Comparison of ENCODE assay signal across 14 mouse cellular contexts in genomic region chr11:101882500-101883290, GRCm38 (mm10). TPM values are rescaled to one million over a fixed set of nuclear protein-coding genes. Genes with fewer than 3 reads are reported as not detected.
A peak's percentile ranks its signal among the peaks of the same experiment; 100 is the strongest.
DNase-seq lines count a peak whose midpoint lies in the region; ATAC-seq lines count a peak whose summit lies in the region.
"Had no signal": no experiment of that assay in that cellular context is flagged by ENCODE, and none has a peak within 500 bp of the region (broad histone marks: within the 10 kb centered on the region; RNA-seq: fewer than 3 reads in every experiment).

No protein-coding gene starts in this region.

- WGBS in heart, embryonic 13.5 days: 74% methylated on average over 11 of the region's 11 CpGs
- 72% methylated on average over 11 of the region's 11 CpGs for WGBS in kidney, embryonic 16.5 days
- 77% methylated on average over 11 of the region's 11 CpGs for WGBS in stomach, embryonic 14.5 days

- no peaks in the 10 kb centered on the region for H3K27me3 ChIP-seq in heart, embryonic 13.5 days (replicated peaks)
- H3K27me3 ChIP-seq in kidney, embryonic 16.5 days (ENCODE audit: insufficient read depth, low read length): peaks cover 6% of the 10 kb centered on the region; the same call in 1 of the 2 replicates
- no peaks in the 10 kb centered on the region for H3K27me3 ChIP-seq in stomach, embryonic 14.5 days (ENCODE audit: control insufficient read depth, insufficient read depth, low read length)
- H3K27me3 ChIP-seq: Patski had no signal

- intact Hi-C loops in heart, postnatal 10 days (cut with DNase I): loop anchor here (5.0 kb wide), 1 partner anchor 50 kb away; no protein-coding TSS in a partner anchor

- H3K9me3 ChIP-seq in heart, embryonic 13.5 days: no peaks in the 10 kb centered on the region
- no peaks in the 10 kb centered on the region for H3K9me3 ChIP-seq in kidney, embryonic 16.5 days (ENCODE audit: low read length)
- H3K9me3 ChIP-seq in stomach, embryonic 14.5 days (ENCODE audit: control insufficient read depth, low read depth, low read length): no peaks in the 10 kb centered on the region
- H3K9me3 ChIP-seq: hindbrain, embryonic 13.5 days had no signal

- H3K36me3 ChIP-seq in heart, embryonic 13.5 days: peaks cover 5% of the 10 kb centered on the region; the same call in 1 of the 2 replicates
- H3K36me3 ChIP-seq in kidney, embryonic 16.5 days (ENCODE audit: insufficient read depth, low read length): no peaks in the 10 kb centered on the region
- H3K36me3 ChIP-seq in stomach, embryonic 14.5 days (ENCODE audit: control insufficient read depth, insufficient read depth, low read length): no peaks in the 10 kb centered on the region
- H3K36me3 ChIP-seq: hindbrain, embryonic 13.5 days had no signal

- H3K4me2 ChIP-seq in heart, embryonic 13.5 days: 0 out of 2 replicates have a peak overlapping the region, but pooled peaks have one; percentile 69
- H3K4me2 ChIP-seq in kidney, embryonic 16.5 days (replicated peaks; ENCODE audit: low read depth, low read length): no peak overlapping the region
- H3K4me2 ChIP-seq in stomach, embryonic 14.5 days (replicated peaks; ENCODE audit: low read depth, low read length): no peak overlapping the region

- no peak overlapping the region for H3K9ac ChIP-seq in heart, embryonic 13.5 days
- no peak overlapping the region for H3K9ac ChIP-seq in kidney, embryonic 16.5 days (replicated peaks; ENCODE audit: low read length)
- no peak overlapping the region for H3K9ac ChIP-seq in stomach, embryonic 14.5 days (replicated peaks; ENCODE audit: low read depth, low read length)

- peaks cover 85% of the 10 kb centered on the region for H3K4me1 ChIP-seq in heart, embryonic 13.5 days
- H3K4me1 ChIP-seq in kidney, embryonic 16.5 days (ENCODE audit: insufficient read depth, low read length): peaks cover 70% of the 10 kb centered on the region
- peaks cover 22% of the 10 kb centered on the region for H3K4me1 ChIP-seq in brown adipose tissue, adult 24 weeks (ENCODE audit: control insufficient read depth, insufficient read depth, insufficient read length, low read length)
- peaks cover 52% of the 10 kb centered on the region for H3K4me1 ChIP-seq in stomach, embryonic 14.5 days (ENCODE audit: control insufficient read depth, insufficient read depth, low read length)

- no peak overlapping the region for H3K4me3 ChIP-seq in heart, embryonic 13.5 days
- no peak overlapping the region for H3K4me3 ChIP-seq in kidney, embryonic 16.5 days (ENCODE audit: low read length)
- H3K4me3 ChIP-seq in brown adipose tissue, adult 24 weeks (ENCODE audit: insufficient read depth, low read depth, low read length): no peak overlapping the region
- H3K4me3 ChIP-seq in stomach, embryonic 14.5 days (ENCODE audit: low read depth, low read length): no peak overlapping the region

- no peak for ATAC-seq in heart, embryonic 13.5 days (ENCODE audit: extremely low read depth, insufficient number of reproducible peaks, low FRiP score, low TSS enrichment)
- ATAC-seq in kidney, embryonic 16.5 days (ENCODE audit: low FRiP score, low TSS enrichment): no peak
- ATAC-seq in stomach, embryonic 14.5 days (ENCODE audit: insufficient number of reproducible peaks, insufficient read depth, low FRiP score, low read depth): no peak
- ATAC-seq: intestine, postnatal 0 days; midbrain, embryonic 16.5 days; Patski had no signal

- H3K27ac ChIP-seq in heart, embryonic 13.5 days (replicated peaks): peak overlapping the region; percentile 86
- peak overlapping the region; percentile 73; the same call in 1 of the 2 replicates for H3K27ac ChIP-seq in kidney, embryonic 16.5 days (ENCODE audit: low read length)
- peak overlapping the region; percentile 85 for H3K27ac ChIP-seq in brown adipose tissue, adult 24 weeks (replicated peaks; ENCODE audit: low read depth, low read length)
- peak overlapping the region; percentile 82 for H3K27ac ChIP-seq in stomach, embryonic 14.5 days (ENCODE audit: low read length)
- H3K27ac ChIP-seq: hindbrain, embryonic 13.5 days had no signal

- DNase-seq in heart, postnatal 10 days: no peak
- DNase-seq in kidney, adult 9 months: no peak
- no peak for DNase-seq in urinary bladder, postnatal 4 days (ENCODE audit: low spot score in 2 of 2)
- DNase-seq: cerebellum, adult 9-10 months; retina, postnatal 1 day; thymus, adult 18-20 months had no signal

RNA-seq across cellular contexts. Expression of gene Meox1, which starts 11.5 kb away (rescaled TPM):
- 15.6 and 19.4 TPM in 2 replicates for polyA plus RNA-seq in heart, embryonic 13.5 days (2015; fragmentation: Nextera tagmentation; extraction: Ambion mirVana)
- 10 to 100 TPM; 23.7 to 27.5 TPM for total RNA-seq in heart, postnatal 10 days (2021)
- polyA plus RNA-seq in kidney, embryonic 16.5 days (2015; fragmentation: Nextera tagmentation; extraction: Ambion mirVana): 15.2 and 15.5 TPM in 2 replicates
- polyA plus RNA-seq in brown adipose tissue, adult 24 weeks (2012; ENCODE audit: insufficient read depth, insufficient read length, missing spikeins): 3.8 and 4.4 TPM in 2 replicates
- 5.2 and 5.6 TPM in 2 replicates for polyA plus RNA-seq in stomach, embryonic 14.5 days (2014; fragmentation: Nextera tagmentation; extraction: Ambion mirVana)
